Mouse (Mus musculus) stomach, postnatal 0 days (tissue): ENCODE results near the gene Themis3. TPM values are rescaled to one million over a fixed set of nuclear protein-coding genes. Genes with fewer than 3 reads are reported as not detected.
"Not testable (repeated sequence)": the region's sequence is repeated elsewhere in the genome, so short reads cannot be mapped to it uniquely, and the experiment has no call there.

Experiments used
- ATAC-seq: fragments of 200-750 bp; cut with Nextera tagmentation; 2 replicates; pipeline ENCODE4 v1.8.0; 2017; ENCODE audit not compliant: low FRiP score, low TSS enrichment
- DNase-seq: peaks from one replicate; pipeline ENCODE4 v3.0.0-alpha.2; 2016; ENCODE audit warnings: low spot score
- H3K27ac ChIP-seq: fragments of 300-500 bp; sonication (generic); replicated peaks from 2 replicates; pipeline ENCODE4 v1.5.1; 2014; ENCODE audit warnings: mild to moderate bottlenecking, control low read depth
- H3K27me3 ChIP-seq: fragments of 300-500 bp; sonication (generic); 2 replicates; pipeline ENCODE4 v1.6.1; 2014; ENCODE audit warnings: low read length; ENCODE audit not compliant: control insufficient read depth, insufficient read depth
- H3K36me3 ChIP-seq: fragments of 300-500 bp; sonication (generic); 2 replicates; pipeline ENCODE4 v1.6.1; 2014; ENCODE audit warnings: low read length, mixed read lengths; ENCODE audit not compliant: control insufficient read depth, insufficient read depth
- H3K4me1 ChIP-seq: fragments of 300-500 bp; sonication (generic); replicated peaks from 2 replicates; pipeline ENCODE4 v1.6.1; 2014; ENCODE audit warnings: antibody characterized with exemption; ENCODE audit not compliant: control insufficient read depth, insufficient read depth
- H3K4me2 ChIP-seq: fragments of 300-500 bp; sonication (generic); replicated peaks from 2 replicates; pipeline ENCODE4 v1.6.1; 2014; ENCODE audit warnings: low read depth, mild to moderate bottlenecking, control low read depth, moderate library complexity
- H3K4me3 ChIP-seq: fragments of 300-500 bp; sonication (generic); 2 replicates; pipeline ENCODE4 v1.5.1; 2014; ENCODE audit warnings: low read depth, low read length, control low read depth
- H3K9ac ChIP-seq: fragments of 300-500 bp; sonication (generic); 2 replicates; pipeline ENCODE4 v1.6.1; 2014; ENCODE audit warnings: mild to moderate bottlenecking, low read length, control low read depth, mixed read lengths
- H3K9me3 ChIP-seq: fragments of 300-500 bp; sonication (generic); 2 replicates; pipeline ENCODE4 v1.6.1; 2016; ENCODE audit warnings: low read length; ENCODE audit not compliant: control insufficient read depth
- CTCF ChIP-seq: IDR thresholded peaks from 2 replicates; pipeline ENCODE4 v1.5.1; 2016; ENCODE audit warnings: antibody characterized with exemption, low read depth, mild to moderate bottlenecking, moderate library complexity
- EP300 ChIP-seq: optimal IDR thresholded peaks from 2 replicates; pipeline ENCODE3; 2016; ENCODE audit warnings: antibody characterized with exemption
- WGBS: fragments of 180-500 bp; shearing (Covaris S2); extraction: QIAGEN DNeasy Blood & Tissue Kit; methylation state at CpG from one replicate; pipeline ENCODE4 v1.1.7; 2014; 5-methylcytosine and 5-hydroxymethylcytosine counted together
- polyA plus RNA-seq: library from polyadenylated mRNA; unstranded; fragments of >200 nt; fragmentation: Nextera tagmentation; extraction: Ambion mirVana; gene quantifications from 2 replicates; pipeline ENCODE4 v1.2.1, GENCODE M21; 2015

Themis3 gene
- polyA plus RNA-seq, 1 experiment from 2014 or later, result 0.17 TPM

- WGBS, result 81% methylated on average over 1 of the region's 1 CpGs
- TF ChIP-seq EP300 (no peak), CTCF (no peak)
- no peak for ATAC-seq
- DNase-seq, result no peak
- H3K27me3 ChIP-seq, result no peaks in the 10 kb centered on the region
- no peak overlapping the region for H3K9ac ChIP-seq
- H3K4me2 ChIP-seq, result no peak overlapping the region
- no peak overlapping the region for H3K27ac ChIP-seq
- H3K9me3 ChIP-seq, result no peaks in the 10 kb centered on the region
- H3K4me3 ChIP-seq, result no peak overlapping the region
- H3K4me1 ChIP-seq, result no peaks in the 10 kb centered on the region
- H3K36me3 ChIP-seq, result no peaks in the 10 kb centered on the region
These were observed 62.1 kb downstream of the Themis3 start for GRCm38 (mm10) chr17:66532285-66532684.

GRCm38 (mm10) chr17:66523396-66523795 lies 71.0 kb downstream of the Themis3 start:
- H3K9me3 ChIP-seq, result no peaks in the 10 kb centered on the region
- peaks cover 2% of the 10 kb centered on the region; the same call in 1 of the 2 replicates for H3K4me1 ChIP-seq
- H3K9ac ChIP-seq, result no peak overlapping the region
- H3K36me3 ChIP-seq, result no peaks in the 10 kb centered on the region
- TF ChIP-seq CTCF (no peak), EP300 (no peak)
- H3K27me3 ChIP-seq, result no peaks in the 10 kb centered on the region
- H3K4me2 ChIP-seq, result no peak overlapping the region
- ATAC-seq (no peak), DNase-seq (no peak)
- no peak overlapping the region for H3K4me3 ChIP-seq
- H3K27ac ChIP-seq, result no peak overlapping the region
- 42% methylated on average over 5 of the region's 5 CpGs for WGBS

GRCm38 (mm10) chr17:66522631-66523030 lies 71.8 kb downstream of the Themis3 start:
- H3K4me1 ChIP-seq, H3K4me2 ChIP-seq, H3K27ac ChIP-seq, H3K9ac ChIP-seq, H3K9me3 ChIP-seq, H3K36me3 ChIP-seq, H3K27me3 ChIP-seq, DNase-seq, H3K4me3 ChIP-seq, ATAC-seq: not testable (repeated sequence)
- WGBS, result 61% methylated on average over 1 of the region's 1 CpGs

DNA sequence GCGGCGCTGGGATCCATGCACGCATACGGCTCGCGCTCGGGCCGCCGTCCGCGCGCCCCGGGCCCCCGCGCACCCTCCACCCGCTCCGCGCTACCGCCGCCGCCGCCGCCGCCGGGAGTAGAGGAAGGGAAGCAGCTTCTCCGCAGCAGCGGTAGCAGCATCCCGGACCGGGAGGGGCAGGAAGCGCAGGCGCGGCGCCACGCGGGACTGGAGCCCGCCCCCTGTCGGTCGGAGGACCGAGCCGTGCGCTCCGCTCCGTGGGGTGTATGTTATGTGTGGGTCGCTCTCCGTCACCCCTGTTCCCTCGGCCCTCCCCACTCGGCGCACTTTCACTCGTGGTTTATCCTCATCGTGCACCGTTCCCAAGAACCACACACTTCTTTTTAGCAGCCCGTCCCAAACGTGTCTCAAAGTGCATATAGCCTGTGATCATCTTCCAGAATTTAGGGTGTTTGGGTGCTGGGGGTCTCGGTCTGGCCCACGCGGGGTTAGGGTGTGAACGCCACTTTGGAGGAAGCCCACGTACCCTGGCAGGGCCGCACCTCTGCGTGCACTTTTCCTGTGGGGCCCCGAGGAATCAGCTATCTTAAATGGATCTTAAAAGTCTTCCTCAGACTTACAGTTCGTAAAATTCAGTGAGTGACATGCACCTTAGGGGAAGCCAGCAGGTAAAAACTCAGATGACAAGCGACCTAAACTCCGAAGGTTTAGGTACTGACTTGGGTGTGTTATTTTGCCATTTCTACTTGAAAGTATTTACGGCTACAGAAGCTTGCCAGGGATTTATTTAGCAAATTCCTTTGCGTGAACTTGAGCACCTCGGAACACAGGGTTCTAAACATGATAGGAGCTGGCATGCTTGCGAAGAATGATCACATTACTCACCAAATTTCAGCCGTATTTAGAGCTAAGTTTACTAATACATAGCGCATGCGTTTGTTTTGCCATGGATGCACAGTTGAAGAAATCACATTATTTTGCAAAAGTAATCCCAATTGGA lies 74.6 kb downstream of the Themis3 start, which contains the start of gene Rab12:
TSS of gene Rab12 (minus strand) at position 176 of the 1,000 bp plus-strand sequence.
- Histone ChIP-seq H3K4me3 (peak within 1 kb of the TSS; percentile 95), H3K4me1 (peaks cover 3% of the 10 kb centered on the region; the same call in 1 of the 2 replicates), H3K36me3 (no peaks in the 10 kb centered on the region), H3K9ac (peak within 1 kb of the TSS; percentile 96), H3K4me2 (peak within 1 kb of the TSS; percentile 79), H3K9me3 (no peaks in the 10 kb centered on the region), H3K27me3 (no peaks in the 10 kb centered on the region), H3K27ac (peak within 1 kb of the TSS; percentile 69)
- peak; percentile 94 for ATAC-seq
- DNase-seq, result peak; percentile 89
- WGBS, result 9% methylated on average over 37 of the region's 71 CpGs
- no peak for TF ChIP-seq EP300
- TF ChIP-seq CTCF, result peak; percentile 93

GRCm38 (mm10) chr17:66518877-66519553 lies 75.4 kb downstream of the Themis3 start:
- H3K27me3 ChIP-seq, result no peaks in the 10 kb centered on the region
- TF ChIP-seq CTCF (no peak), EP300 (no peak)
- H3K4me1 ChIP-seq, result peaks cover 3% of the 10 kb centered on the region; the same call in 1 of the 2 replicates
- DNase-seq (peak; percentile 42), ATAC-seq (0 out of 2 replicates have a peak, but pooled peaks have one; percentile 7)
- H3K36me3 ChIP-seq, result no peaks in the 10 kb centered on the region
- under 1% methylated on average over 51 of the region's 57 CpGs for WGBS
- peak overlapping the region; percentile 79 for H3K4me2 ChIP-seq
- peak overlapping the region; percentile 96 for H3K9ac ChIP-seq
- peak overlapping the region; percentile 69 for H3K27ac ChIP-seq
- H3K9me3 ChIP-seq, result no peaks in the 10 kb centered on the region
- H3K4me3 ChIP-seq, result peak overlapping the region; percentile 95
